Mouse (Mus musculus) CH12.LX (cell line): ENCODE measurements at regions not wholly inside any gene's neighbourhood (a gene's known extent, or its start where the extent isn't known, plus 50 kb on each side); places are given as distances from the start of the nearest gene placed in this dataset.

Source experiments
- CTCF ChIP-seq, 2 experiments: IDR thresholded peaks in 1 of 2; conservative IDR thresholded peaks in 1 of 2; 2 replicates each; pipeline ENCODE4 v1.5.1; 2011 to 2012; ENCODE audit warnings: low read depth in 2 of 2, low read length in 2 of 2, improper control_type of control experiment in 1 of 2, inconsistent platforms in 1 of 2, mild to moderate bottlenecking in 1 of 2, moderate library complexity in 1 of 2
- E2F4 ChIP-seq: IDR thresholded peaks from 2 replicates; pipeline ENCODE4 v1.6.1; 2011; ENCODE audit warnings: low read depth, low read length, improper control_type of control experiment; ENCODE audit not compliant: insufficient replicate concordance
- MAZ ChIP-seq: IDR thresholded peaks from 2 replicates; pipeline ENCODE4 v1.6.1; 2012; ENCODE audit warnings: low read depth, mild to moderate bottlenecking, inconsistent platforms, low read length, improper control_type of control experiment, moderate library complexity
- MYC ChIP-seq: IDR thresholded peaks from 2 replicates; pipeline ENCODE4 v1.6.1; 2011; ENCODE audit warnings: low read depth, mild to moderate bottlenecking, improper control_type of control experiment, low read length
- NELFE ChIP-seq: IDR thresholded peaks from 2 replicates; pipeline ENCODE4 v1.6.1; 2011; ENCODE audit warnings: low read depth, low read length, improper control_type of control experiment
- USF1 ChIP-seq: IDR thresholded peaks from 2 replicates; pipeline ENCODE4 v1.6.1; 2014; ENCODE audit warnings: low read depth, mild to moderate bottlenecking, inconsistent platforms, low read length, improper control_type of control experiment
- ZMIZ1 ChIP-seq: IDR thresholded peaks from 2 replicates; pipeline ENCODE4 v1.6.1; 2012; ENCODE audit warnings: low read depth, mild to moderate bottlenecking, inconsistent platforms, low read length, improper control_type of control experiment

DNA sequence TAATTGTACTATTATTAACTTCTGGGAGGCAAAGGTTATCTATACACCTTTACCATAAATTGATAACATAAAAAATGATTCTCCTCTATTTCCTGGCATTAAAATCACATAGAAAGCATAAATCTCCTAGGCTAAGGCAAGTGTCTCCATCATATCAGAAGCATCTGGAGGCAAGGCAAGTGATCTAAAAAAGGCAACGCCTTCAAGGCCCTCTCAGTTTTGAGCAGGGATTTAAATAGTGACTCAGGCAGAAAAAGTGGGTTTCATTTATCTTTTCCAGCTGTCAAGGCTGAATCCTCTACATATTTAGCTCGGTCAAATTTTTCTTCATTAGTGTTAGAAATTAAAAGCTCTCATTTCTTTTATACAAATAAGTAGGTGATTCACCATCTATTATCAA is 430.0 kb upstream of the Gpc5 start:
- TF ChIP-seq CTCF (conservative IDR thresholded peaks at IDR 0.05 in 1 of 2, IDR thresholded peaks at IDR 0.05 in 1 of 2; ENCODE audit: low read depth in 2 of 2, low read length in 2 of 2), result no peak
- TF ChIP-seq ZMIZ1, result no peak
- TF ChIP-seq MYC, result no peak
- no peak for TF ChIP-seq MAZ
- no peak for TF ChIP-seq USF1
- no peak for TF ChIP-seq NELFE
- TF ChIP-seq E2F4, result no peak
